In genomic region chr6:124829799-124830700, GRCm38 (mm10) we compare ENCODE assay signal across 8 mouse cellular contexts. TPM values are rescaled to one million over a fixed set of nuclear protein-coding genes. Genes with fewer than 3 reads are reported as not detected.
A peak's percentile ranks its signal among the peaks of the same experiment; 100 is the strongest.
DNase-seq lines count a peak whose midpoint lies in the region; ATAC-seq lines count a peak whose summit lies in the region.

No protein-coding gene starts in this region.

- peak overlapping the region; percentile 56 for H3K4me2 ChIP-seq in hindbrain, embryonic 15.5 days

- peak; percentile 99 for DNase-seq in R1 (ENCODE audit: low read depth, low spot score)
- peak; percentile 91 to 92 for DNase-seq in cerebellum, postnatal 25 days
- peak; percentile 83 to 90 for DNase-seq in frontal cortex, postnatal 25 days (ENCODE audit: low spot score in 2 of 2)
- DNase-seq in left cerebral cortex, adult 11 months (ENCODE audit: low spot score) = peak; percentile 95
- peak; percentile 94 to 95 for DNase-seq in lung, postnatal 4 days
- DNase-seq in retina, postnatal 7 days (ENCODE audit: low read depth, low spot score) = peak; percentile 87
- peak; percentile 80 for DNase-seq in urinary bladder, adult 2 months (ENCODE audit: low spot score)

- H3K9me3 ChIP-seq in hindbrain, embryonic 15.5 days = no peaks in the 10 kb centered on the region

- peak overlapping the region; percentile 92 for H3K27ac ChIP-seq in hindbrain, embryonic 15.5 days (replicated peaks)

- peaks cover 22% of the 10 kb centered on the region for H3K4me1 ChIP-seq in hindbrain, embryonic 15.5 days (replicated peaks)

- H3K36me3 ChIP-seq in hindbrain, embryonic 15.5 days = peaks cover 11% of the 10 kb centered on the region

- under 1% methylated on average over 38 of the region's 38 CpGs for WGBS in hindbrain, embryonic 15.5 days

- H3K9ac ChIP-seq in hindbrain, embryonic 15.5 days = peak overlapping the region; percentile 75

- no peaks in the 10 kb centered on the region for H3K27me3 ChIP-seq in hindbrain, embryonic 15.5 days

- peak overlapping the region; percentile 78 for H3K4me3 ChIP-seq in hindbrain, embryonic 15.5 days

- ATAC-seq in hindbrain, embryonic 15.5 days (ENCODE audit: low FRiP score, low read depth) = peak; percentile 84

RNA-seq across cellular contexts. Expression of gene Cdca3, which starts 0.7 kb away (rescaled TPM):
- 35.3 and 44.0 TPM in 2 replicates for polyA plus RNA-seq in hindbrain, embryonic 15.5 days (2015; fragmentation: Nextera tagmentation; extraction: Ambion mirVana)
- 5.0 and 5.5 TPM in 2 replicates for polyA plus RNA-seq in urinary bladder, adult 2 months (2012; rRNA removed)

RNA-seq across cellular contexts. Expression of gene Usp5, which starts 0.8 kb away (rescaled TPM):
- 203 and 209 TPM in 2 replicates for polyA plus RNA-seq in hindbrain, embryonic 15.5 days (2015; fragmentation: Nextera tagmentation; extraction: Ambion mirVana)
- 68.8 and 73.6 TPM in 2 replicates for polyA plus RNA-seq in urinary bladder, adult 2 months (2012; rRNA removed)

RNA-seq across cellular contexts. Expression of gene Gnb3, which starts 10.0 kb away (rescaled TPM):
- polyA plus RNA-seq in hindbrain, embryonic 15.5 days (2015; fragmentation: Nextera tagmentation; extraction: Ambion mirVana) = 0.83 and 3.3 TPM in 2 replicates
- 0.21 and 0.32 TPM in 2 replicates for polyA plus RNA-seq in urinary bladder, adult 2 months (2012; rRNA removed)

RNA-seq across cellular contexts. Expression of gene Tpi1, which starts 16.0 kb away (rescaled TPM):
- polyA plus RNA-seq in hindbrain, embryonic 15.5 days (2015; fragmentation: Nextera tagmentation; extraction: Ambion mirVana) = 468 and 478 TPM in 2 replicates
- polyA plus RNA-seq in urinary bladder, adult 2 months (2012; rRNA removed) = 322 and 324 TPM in 2 replicates

RNA-seq across cellular contexts. Expression of gene Spsb2, which starts 21.6 kb away (rescaled TPM):
- polyA plus RNA-seq in hindbrain, embryonic 15.5 days (2015; fragmentation: Nextera tagmentation; extraction: Ambion mirVana) = 9.0 and 9.3 TPM in 2 replicates
- polyA plus RNA-seq in urinary bladder, adult 2 months (2012; rRNA removed) = 22.3 and 24.4 TPM in 2 replicates

Comparison
In these comparisons a context has a peak if more than half of its experiments do, and no peak if none do; other contexts are left out.
1. Peak in every context shown above with its lines: DNase-seq, ATAC-seq, H3K4me3 ChIP-seq and H3K27ac ChIP-seq.